Mouse (Mus musculus): ENCODE results near the gene Tmem116. TPM values are rescaled to one million over a fixed set of nuclear protein-coding genes. Genes with fewer than 3 reads are reported as not detected.

The Tmem116 gene
- polyA plus RNA-seq, 1 experiment from 2014 or later, result 6.8 TPM

DNA sequence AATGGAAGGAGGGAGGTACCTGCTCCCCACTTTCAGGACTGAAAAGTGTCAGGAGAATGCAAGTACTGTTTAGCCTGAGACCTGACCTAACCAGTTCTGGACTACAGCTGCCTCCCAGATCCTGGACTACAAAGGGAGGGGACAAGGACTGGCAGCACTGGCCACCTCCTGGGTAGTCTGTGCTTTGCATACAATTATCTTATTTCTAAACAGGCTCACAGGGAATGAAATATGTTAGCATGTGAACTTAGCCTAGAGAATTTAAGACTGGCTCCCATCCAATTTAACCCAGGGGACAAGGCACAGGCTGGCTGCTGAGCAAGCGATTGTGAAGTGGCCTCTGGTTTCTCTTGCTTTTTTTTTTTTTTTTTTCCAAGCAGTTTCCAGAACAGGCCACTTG, 119.1 kb downstream of the Tmem116 start:
- Histone ChIP-seq H3K27me3 (replicated peaks; ENCODE audit: control insufficient read depth, insufficient read depth, low read length) (no peaks in the 10 kb centered on the region), H3K4me1 (replicated peaks; ENCODE audit: control insufficient read depth, insufficient read depth, low read length) (no peaks in the 10 kb centered on the region), H3K36me3 (ENCODE audit: control insufficient read depth, insufficient read depth) (peaks cover 60% of the 10 kb centered on the region), H3K9ac (ENCODE audit: low read depth, low read length) (no peak overlapping the region), H3K4me3 (ENCODE audit: low read depth, low read length) (no peak overlapping the region), H3K9me3 (ENCODE audit: control insufficient read depth) (no peaks in the 10 kb centered on the region), H3K27ac (ENCODE audit: low read depth, low read length) (no peak overlapping the region), H3K4me2 (replicated peaks; ENCODE audit: low read depth) (no peak overlapping the region)
- no peak for TF ChIP-seq CTCF (IDR thresholded peaks at IDR 0.05; ENCODE audit: low read depth)
- WGBS, result 52% methylated on average over 1 of the region's 1 CpGs
- ATAC-seq, result no peak

Other genes starting within 250 kb of the Tmem116 start
- gene Rpl6, start 247.4 kb upstream of the Tmem116 start, polyA plus RNA-seq (2015; fragmentation: Nextera tagmentation; extraction: Ambion mirVana), result 359 and 402 TPM in 2 replicates
- 2.1 and 2.2 TPM in 2 replicates for gene Hectd4, start 231.7 kb upstream of the Tmem116 start, polyA plus RNA-seq (2015; fragmentation: Nextera tagmentation; extraction: Ambion mirVana)
- gene Trafd1, start 66.3 kb upstream of the Tmem116 start, polyA plus RNA-seq (2015; fragmentation: Nextera tagmentation; extraction: Ambion mirVana), result 99.1 and 100 TPM in 2 replicates
- 14.2 and 15.0 TPM in 2 replicates for gene Naa25, start 54.0 kb upstream of the Tmem116 start, polyA plus RNA-seq (2015; fragmentation: Nextera tagmentation; extraction: Ambion mirVana)
- 164 and 175 TPM in 2 replicates for gene Erp29, start 613 bp downstream of the Tmem116 start, polyA plus RNA-seq (2015; fragmentation: Nextera tagmentation; extraction: Ambion mirVana)
- gene Adam1b, start 51.5 kb downstream of the Tmem116 start, polyA plus RNA-seq (2015; fragmentation: Nextera tagmentation; extraction: Ambion mirVana), result 0.04 TPM in 1 of 2 replicates, not detected in the other
- 0.39 and 0.51 TPM in 2 replicates for gene Adam1a, start 93.6 kb downstream of the Tmem116 start, polyA plus RNA-seq (2015; fragmentation: Nextera tagmentation; extraction: Ambion mirVana)
- not detected in 2 replicates for gene Gm42878, start 93.6 kb downstream of the Tmem116 start, polyA plus RNA-seq (2015; fragmentation: Nextera tagmentation; extraction: Ambion mirVana)
- 36.7 and 36.9 TPM in 2 replicates for gene Mapkapk5, start 94.0 kb downstream of the Tmem116 start, polyA plus RNA-seq (2015; fragmentation: Nextera tagmentation; extraction: Ambion mirVana)
- gene Aldh2, start 141.9 kb downstream of the Tmem116 start, polyA plus RNA-seq (2015; fragmentation: Nextera tagmentation; extraction: Ambion mirVana), result 179 and 181 TPM in 2 replicates
- gene Acad12, start 167.0 kb downstream of the Tmem116 start, polyA plus RNA-seq (2015; fragmentation: Nextera tagmentation; extraction: Ambion mirVana), result 3.5 and 3.8 TPM in 2 replicates
- 5.3 and 5.6 TPM in 2 replicates for gene Acad10, start 208.6 kb downstream of the Tmem116 start, polyA plus RNA-seq (2015; fragmentation: Nextera tagmentation; extraction: Ambion mirVana)
- 30.6 and 30.7 TPM in 2 replicates for gene Brap, start 208.7 kb downstream of the Tmem116 start, polyA plus RNA-seq (2015; fragmentation: Nextera tagmentation; extraction: Ambion mirVana)